Mouse (Mus musculus) heart, postnatal 0 days (tissue): ENCODE measurements around the gene Urb1.
"Not testable (repeated sequence)": the region's sequence is repeated elsewhere in the genome, so short reads cannot be mapped to it uniquely, and the experiment has no call there.

Experiments used
- CTCF ChIP-seq: IDR thresholded peaks from 2 replicates; pipeline ENCODE4 v1.5.1; 2016; ENCODE audit warnings: antibody characterized with exemption, control low read depth, low read depth
- EP300 ChIP-seq: IDR thresholded peaks from 2 replicates; pipeline ENCODE4 v1.6.1; 2016; ENCODE audit warnings: antibody characterized with exemption, low read depth

- not testable (repeated sequence) for TF ChIP-seq CTCF, EP300
Observed at GRCm38 (mm10) chr16:90823986-90824385, 13.8 kb upstream of the Urb1 start.
